Mouse (Mus musculus) MEL (cell line): ENCODE data around the gene Zbtb46.

Experiments
- CTCF ChIP-seq, 3 experiments: IDR thresholded peaks in 2 of 3; conservative IDR thresholded peaks in 1 of 3; 2 replicates each; pipeline ENCODE4 v1.5.1; 2011 to 2012; ENCODE audit warnings: low read length in 3 of 3, low read depth in 2 of 3, mild to moderate bottlenecking in 2 of 3, improper control_type of control experiment in 1 of 3, inconsistent platforms in 1 of 3, mixed read lengths in 1 of 3, moderate library complexity in 1 of 3; ENCODE audit not compliant: control insufficient read depth in 1 of 3, insufficient read depth in 1 of 3, poor library complexity in 1 of 3, severe bottlenecking in 1 of 3
- EP300 ChIP-seq, 2 experiments: IDR thresholded peaks; 2 replicates each; pipeline ENCODE4 v1.6.1; 2011; ENCODE audit warnings: improper control_type of control experiment in 2 of 2, low read length in 2 of 2, low read depth in 1 of 2, mild to moderate bottlenecking in 1 of 2
- ETS1 ChIP-seq: IDR thresholded peaks from 2 replicates; pipeline ENCODE4 v1.6.1; 2012; ENCODE audit warnings: low read depth, mild to moderate bottlenecking, inconsistent platforms, low read length, improper control_type of control experiment, moderate library complexity
- JUND ChIP-seq: IDR thresholded peaks from 2 replicates; pipeline ENCODE4 v1.6.1; 2011; ENCODE audit warnings: low read depth, mild to moderate bottlenecking, improper control_type of control experiment, low read length
- MXI1 ChIP-seq: IDR thresholded peaks from 2 replicates; pipeline ENCODE4 v1.6.1; 2011; ENCODE audit warnings: mild to moderate bottlenecking, low read depth, low read length, improper control_type of control experiment
- POLR2A ChIP-seq, 2 experiments: IDR thresholded peaks; 2 replicates each; pipeline ENCODE4 v1.6.1; 2011 to 2012; ENCODE audit warnings: low read length in 2 of 2, mild to moderate bottlenecking in 2 of 2, control low read depth in 1 of 2, improper control_type of control experiment in 1 of 2, low read depth in 1 of 2, moderate library complexity in 1 of 2; ENCODE audit not compliant: control insufficient read depth in 1 of 2, insufficient read depth in 1 of 2, poor library complexity in 1 of 2
- TAL1 ChIP-seq: IDR thresholded peaks from 2 replicates; pipeline ENCODE4 v1.6.1; 2012; ENCODE audit warnings: mild to moderate bottlenecking, inconsistent platforms, low read length, moderate library complexity, mixed read lengths
- TCF12 ChIP-seq: IDR thresholded peaks from 2 replicates; pipeline ENCODE4 v1.6.1; 2014; ENCODE audit warnings: low read depth, mild to moderate bottlenecking, inconsistent platforms, low read length, improper control_type of control experiment, moderate library complexity
- USF1 ChIP-seq: IDR thresholded peaks from 2 replicates; pipeline ENCODE4 v1.6.1; 2014; ENCODE audit warnings: low read depth, mild to moderate bottlenecking, inconsistent platforms, low read length, improper control_type of control experiment, moderate library complexity
- ZC3H11A ChIP-seq: IDR thresholded peaks from 2 replicates; pipeline ENCODE4 v1.6.1; 2012; ENCODE audit warnings: low read depth, mild to moderate bottlenecking, inconsistent platforms, low read length, improper control_type of control experiment
- ZNF384 ChIP-seq: IDR thresholded peaks from 2 replicates; pipeline ENCODE4 v1.6.1; 2012; ENCODE audit warnings: low read depth, mild to moderate bottlenecking, inconsistent platforms, low read length, improper control_type of control experiment

DNA sequence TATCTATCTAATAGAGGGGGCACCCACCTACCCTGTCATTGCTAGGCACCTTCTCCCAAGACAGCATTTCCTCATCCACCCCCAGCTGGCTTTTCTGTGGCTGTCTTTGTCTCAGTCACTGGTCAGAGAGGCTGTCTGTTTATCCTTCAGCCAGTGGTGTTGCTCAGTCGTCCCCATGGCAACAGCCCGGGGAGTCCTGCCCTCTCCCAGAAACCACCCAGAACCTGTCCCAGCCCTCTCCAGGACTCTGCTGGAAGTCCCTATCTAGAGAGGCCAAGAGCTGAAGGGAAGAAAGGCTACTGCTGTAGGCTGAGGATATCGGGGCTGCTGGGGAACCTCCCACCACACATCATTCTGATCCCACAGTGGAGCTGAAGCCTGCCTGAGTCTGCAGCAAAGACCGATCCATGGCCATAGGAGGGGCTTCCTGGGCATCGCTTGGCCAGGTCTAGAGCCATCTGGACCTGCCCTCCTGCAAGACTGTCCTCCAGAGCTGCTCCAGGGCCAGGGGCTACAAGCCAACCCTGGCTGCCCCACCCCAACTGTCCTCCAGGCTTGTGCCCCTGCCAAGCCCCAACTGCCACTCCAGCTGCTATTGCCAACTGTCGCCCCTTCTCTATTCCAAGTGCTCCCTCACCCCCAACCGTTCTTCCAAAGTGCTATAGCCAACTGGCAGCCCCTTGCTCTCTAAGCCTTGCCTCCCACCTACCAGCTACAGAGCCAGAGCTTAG, 3.9 kb upstream of the Zbtb46 start:
- no peak for TF ChIP-seq ZC3H11A
- no peak for TF ChIP-seq TAL1
- no peak for TF ChIP-seq ETS1
- TF ChIP-seq CTCF (IDR thresholded peaks at IDR 0.05 in 2 of 3, conservative IDR thresholded peaks at IDR 0.05 in 1 of 3; ENCODE audit: control insufficient read depth in 1 of 3, insufficient read depth in 1 of 3, low read depth in 2 of 3, low read length in 3 of 3, poor library complexity in 1 of 3, severe bottlenecking in 1 of 3), result no peak
- TF ChIP-seq POLR2A (IDR thresholded peaks at IDR 0.05; ENCODE audit: control insufficient read depth in 1 of 2, insufficient read depth in 1 of 2, low read depth in 1 of 2, low read length in 2 of 2, poor library complexity in 1 of 2), result no peak
- TF ChIP-seq JUND, result no peak
- no peak for TF ChIP-seq MXI1
- TF ChIP-seq TCF12, result no peak
- no peak for TF ChIP-seq USF1
- no peak for TF ChIP-seq ZNF384
- TF ChIP-seq EP300 (IDR thresholded peaks at IDR 0.05; ENCODE audit: low read depth in 1 of 2, low read length in 2 of 2), result no peak
